Mouse (Mus musculus): ENCODE measurements around the gene Tex33. TPM values are rescaled to one million over a fixed set of nuclear protein-coding genes. Genes with fewer than 3 reads are reported as not detected.
"Not testable (repeated sequence)": the region's sequence is repeated elsewhere in the genome, so short reads cannot be mapped to it uniquely, and the experiment has no call there.

Tex33 gene
- total RNA-seq, 2 experiments from 2014 or later: 0.49 TPM; not detected in 1

- no peak for DNase-seq (ENCODE audit: low spot score in 2 of 2)
Observed at GRCm38 (mm10) chr15:78378556-78378955, 17.2 kb downstream of the Tex33 start.

- no peak for DNase-seq (ENCODE audit: low spot score in 2 of 2)
Observed at GRCm38 (mm10) chr15:78377859-78378258, 17.9 kb downstream of the Tex33 start.

GRCm38 (mm10) chr15:78374204-78374603 lies 21.5 kb downstream of the Tex33 start:
- DNase-seq (ENCODE audit: low spot score in 2 of 2): no peak

GRCm38 (mm10) chr15:78372796-78373195 lies 22.9 kb downstream of the Tex33 start:
- DNase-seq (ENCODE audit: low spot score in 2 of 2): no peak

- DNase-seq (ENCODE audit: low spot score in 2 of 2): peak; percentile 42 to 52
Observed at GRCm38 (mm10) chr15:78369641-78370040, 26.1 kb downstream of the Tex33 start.

GRCm38 (mm10) chr15:78368926-78369346 lies 26.8 kb downstream of the Tex33 start:
- peak; percentile 63 to 70 for DNase-seq (ENCODE audit: low spot score in 2 of 2)

- no peak for DNase-seq (ENCODE audit: low spot score in 2 of 2)
Observed at GRCm38 (mm10) chr15:78367811-78368210, 27.9 kb downstream of the Tex33 start.

GRCm38 (mm10) chr15:78366875-78367274 lies 28.8 kb downstream of the Tex33 start:
- no peak for DNase-seq (ENCODE audit: low spot score in 2 of 2)

- no peak for DNase-seq (ENCODE audit: low spot score in 2 of 2)
Observed at GRCm38 (mm10) chr15:78365916-78366315, 29.8 kb downstream of the Tex33 start.

GRCm38 (mm10) chr15:78355548-78355947 lies 40.2 kb downstream of the Tex33 start:
- DNase-seq (ENCODE audit: low spot score in 2 of 2): no peak

- DNase-seq (ENCODE audit: low spot score in 2 of 2): peak; percentile 60 to 76
Observed at GRCm38 (mm10) chr15:78354958-78355357, 40.8 kb downstream of the Tex33 start.

- no peak for DNase-seq (ENCODE audit: low spot score in 2 of 2)
Observed at GRCm38 (mm10) chr15:78351586-78352165, 44.0 kb downstream of the Tex33 start.

- no peak for DNase-seq (ENCODE audit: low spot score in 2 of 2)
Observed at GRCm38 (mm10) chr15:78344567-78344966, 51.1 kb downstream of the Tex33 start.

GRCm38 (mm10) chr15:78343683-78344082 lies 52.0 kb downstream of the Tex33 start:
- no peak for DNase-seq (ENCODE audit: low spot score in 2 of 2)

- not testable (repeated sequence) for DNase-seq (ENCODE audit: low spot score in 2 of 2)
Observed at GRCm38 (mm10) chr15:78340919-78341318, 54.8 kb downstream of the Tex33 start.

GRCm38 (mm10) chr15:78339627-78340423 lies 55.9 kb downstream of the Tex33 start:
- DNase-seq (ENCODE audit: low spot score in 2 of 2): peak; percentile 62 to 74

GRCm38 (mm10) chr15:78334380-78334779 lies 61.3 kb downstream of the Tex33 start:
- no peak for DNase-seq (ENCODE audit: low spot score in 2 of 2)

- no peak for DNase-seq (ENCODE audit: low spot score in 2 of 2)
Observed at GRCm38 (mm10) chr15:78332981-78333380, 62.7 kb downstream of the Tex33 start.

- DNase-seq (ENCODE audit: low spot score in 2 of 2): no peak
Observed at GRCm38 (mm10) chr15:78331523-78332340, 64.0 kb downstream of the Tex33 start.

GRCm38 (mm10) chr15:78330706-78331105 lies 65.0 kb downstream of the Tex33 start:
- DNase-seq (ENCODE audit: low spot score in 2 of 2): no peak

GRCm38 (mm10) chr15:78329972-78330371 lies 65.7 kb downstream of the Tex33 start:
- DNase-seq (ENCODE audit: low spot score in 2 of 2): not testable (repeated sequence)
